Mouse (Mus musculus): ENCODE measurements around the gene Larp1.

Larp1 gene

GRCm38 (mm10) chr11:58009051-58009515, at the start of gene Larp1:
Gene Larp1 (plus strand): TSS chr11:58009064.
- no peak for DNase-seq (ENCODE audit: low read depth)

- peak; percentile 72 for DNase-seq (ENCODE audit: low read depth)
Observed at GRCm38 (mm10) chr11:57959924-57960323, 48.9 kb upstream of the Larp1 start.

- DNase-seq (ENCODE audit: low read depth), result peak; percentile 74
Observed at GRCm38 (mm10) chr11:57962382-57963285, 46.2 kb upstream of the Larp1 start.

- DNase-seq (ENCODE audit: low read depth), result no peak
Observed at GRCm38 (mm10) chr11:57963291-57963870, 45.5 kb upstream of the Larp1 start.

- no peak for DNase-seq (ENCODE audit: low read depth)
Observed at GRCm38 (mm10) chr11:57966630-57967029, 42.2 kb upstream of the Larp1 start.

- no peak for DNase-seq (ENCODE audit: low read depth)
Observed at GRCm38 (mm10) chr11:57968301-57968700, 40.6 kb upstream of the Larp1 start.

- no peak for DNase-seq (ENCODE audit: low read depth)
Observed at GRCm38 (mm10) chr11:57970541-57970940, 38.3 kb upstream of the Larp1 start.

GRCm38 (mm10) chr11:57973001-57973912, 35.6 kb upstream of the Larp1 start:
- no peak for DNase-seq (ENCODE audit: low read depth)

GRCm38 (mm10) chr11:57973913-57974234, 35.0 kb upstream of the Larp1 start:
- no peak for DNase-seq (ENCODE audit: low read depth)

- DNase-seq (ENCODE audit: low read depth), result no peak
Observed at GRCm38 (mm10) chr11:57975876-57976275, 33.0 kb upstream of the Larp1 start.

GRCm38 (mm10) chr11:57977681-57978080, 31.2 kb upstream of the Larp1 start:
- DNase-seq (ENCODE audit: low read depth), result no peak

GRCm38 (mm10) chr11:57979621-57980020, 29.2 kb upstream of the Larp1 start:
- no peak for DNase-seq (ENCODE audit: low read depth)

- no peak for DNase-seq (ENCODE audit: low read depth)
Observed at GRCm38 (mm10) chr11:57981083-57981809, 27.6 kb upstream of the Larp1 start.

GRCm38 (mm10) chr11:57983480-57984342, 25.2 kb upstream of the Larp1 start:
- peak; percentile 73 for DNase-seq (ENCODE audit: low read depth)

GRCm38 (mm10) chr11:57984343-57984666, 24.6 kb upstream of the Larp1 start:
- no peak for DNase-seq (ENCODE audit: low read depth)

GRCm38 (mm10) chr11:57985485-57985884, 23.4 kb upstream of the Larp1 start:
- no peak for DNase-seq (ENCODE audit: low read depth)

GRCm38 (mm10) chr11:57986053-57986452, 22.8 kb upstream of the Larp1 start:
- no peak for DNase-seq (ENCODE audit: low read depth)

GRCm38 (mm10) chr11:57986456-57986855, 22.4 kb upstream of the Larp1 start:
- no peak for DNase-seq (ENCODE audit: low read depth)

GRCm38 (mm10) chr11:57986861-57987260, 22.0 kb upstream of the Larp1 start:
- no peak for DNase-seq (ENCODE audit: low read depth)

- no peak for DNase-seq (ENCODE audit: low read depth)
Observed at GRCm38 (mm10) chr11:57998168-57998567, 10.7 kb upstream of the Larp1 start.

- no peak for DNase-seq (ENCODE audit: low read depth)
Observed at GRCm38 (mm10) chr11:57998872-57999271, 10.0 kb upstream of the Larp1 start.

Data from c-Kit-positive CD71-positive TER-119-negative erythroid progenitor cells, embryonic 14.5 days (primary cell).